11 mouse cellular contexts compared by ENCODE assay signal in the genomic region with DNA sequence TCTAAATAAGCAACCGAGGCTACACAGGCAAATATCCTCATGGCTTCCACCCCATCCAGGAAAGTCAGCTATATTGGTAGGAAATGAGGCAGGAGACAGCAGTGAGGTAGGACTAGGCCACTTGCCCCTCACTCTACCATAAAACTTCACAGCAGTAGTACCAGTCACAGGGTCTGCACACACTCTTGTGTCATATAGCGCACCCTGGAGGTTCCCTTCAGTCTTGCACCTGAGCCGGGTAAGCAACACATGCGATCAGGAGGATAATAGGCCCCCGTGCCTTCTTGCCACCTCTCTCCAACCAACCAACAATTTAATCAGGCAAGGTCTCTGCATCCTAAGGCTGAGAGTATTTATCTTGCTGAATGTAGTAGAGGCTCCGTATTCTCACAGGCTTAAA.
DNase-seq lines count a peak whose midpoint lies in the region; ATAC-seq and TF ChIP-seq lines count a peak whose summit lies in the region.
"Had no signal": no experiment of that assay in that cellular context is flagged by ENCODE, and none has a peak within 500 bp of the region (broad histone marks: within the 10 kb centered on the region; RNA-seq: fewer than 3 reads in every experiment).

No protein-coding gene starts in this region.

- CTCF ChIA-PET in Patski (lab: Charles Lee): no interaction called here

- no peak overlapping the region for H3K4me2 ChIP-seq in lung, postnatal 0 days (replicated peaks; ENCODE audit: low read depth, low read length)
- no peak overlapping the region for H3K4me2 ChIP-seq in stomach, postnatal 0 days (replicated peaks; ENCODE audit: low read depth)
- H3K4me2 ChIP-seq: liver, embryonic 13.5 days had no signal

- peaks cover 18% of the 10 kb centered on the region; the same call in 1 of the 2 replicates for H3K4me1 ChIP-seq in heart, embryonic 10.5 days
- H3K4me1 ChIP-seq in lung, postnatal 0 days (ENCODE audit: insufficient read depth, low read depth, low read length): no peaks in the 10 kb centered on the region
- no peaks in the 10 kb centered on the region for H3K4me1 ChIP-seq in stomach, postnatal 0 days (replicated peaks; ENCODE audit: control insufficient read depth, insufficient read depth)
- H3K4me1 ChIP-seq: liver, embryonic 13.5 days had no signal

- no peaks in the 10 kb centered on the region for H3K27me3 ChIP-seq in heart, embryonic 10.5 days (ENCODE audit: insufficient read depth, poor library complexity, severe bottlenecking)
- H3K27me3 ChIP-seq in lung, postnatal 0 days (replicated peaks; ENCODE audit: insufficient read depth, low read length): no peaks in the 10 kb centered on the region
- H3K27me3 ChIP-seq in Patski: no peaks in the 10 kb centered on the region
- H3K27me3 ChIP-seq in stomach, postnatal 0 days (ENCODE audit: control insufficient read depth, insufficient read depth, low read length): no peaks in the 10 kb centered on the region
- H3K27me3 ChIP-seq: liver, embryonic 13.5 days had no signal

- ATAC-seq in lung, postnatal 0 days: no peak
- ATAC-seq in Patski: no peak
- ATAC-seq in stomach, postnatal 0 days (ENCODE audit: low FRiP score, low TSS enrichment): no peak

- in situ Hi-C loops in Patski (cut with MboI; ENCODE audit: low pct_unique_long_range_greater_than_20kb): loop anchor here (5.0 kb wide), 1 partner anchor 102 kb away; no protein-coding TSS in a partner anchor

- DNase-seq in heart, embryonic 10.5 days (ENCODE audit: low spot score): peak; percentile 36
- no peak for DNase-seq in heart, adult 9 months (ENCODE audit: low spot score in 2 of 2)
- DNase-seq in lung, postnatal 0 days (ENCODE audit: low spot score): no peak
- no peak for DNase-seq in lung, postnatal 25 days (ENCODE audit: low spot score)
- no peak for DNase-seq in Patski (ENCODE audit: low read depth, low spot score)
- DNase-seq in stomach, postnatal 0 days (ENCODE audit: low spot score): no peak
- DNase-seq in frontal cortex, postnatal 36 days (ENCODE audit: low spot score in 2 of 2): no peak
- no peak for DNase-seq in adrenal gland, postnatal 4 days (ENCODE audit: low spot score in 2 of 2)
- DNase-seq: cerebellum, adult 9-11 months; liver, embryonic 13.5 days had no signal

- H3K4me3 ChIP-seq in heart, embryonic 10.5 days: no peak overlapping the region
- no peak overlapping the region for H3K4me3 ChIP-seq in lung, postnatal 0 days (ENCODE audit: low read depth, low read length)
- no peak overlapping the region for H3K4me3 ChIP-seq in stomach, postnatal 0 days (ENCODE audit: low read depth, low read length)
- H3K4me3 ChIP-seq: forebrain, embryonic 10.5 days; liver, embryonic 13.5 days had no signal

- TF ChIP-seq CTCF in lung, postnatal 0 days (IDR thresholded peaks at IDR 0.05): peak; percentile 58
- peak; percentile 44 for TF ChIP-seq CTCF in Patski (IDR thresholded peaks at IDR 0.05)
- TF ChIP-seq CTCF in stomach, postnatal 0 days (IDR thresholded peaks at IDR 0.05; ENCODE audit: low read depth): peak; percentile 48

- no peak for TF ChIP-seq EP300 in lung, postnatal 0 days (IDR thresholded peaks at IDR 0.05)
- no peak for TF ChIP-seq EP300 in stomach, postnatal 0 days (optimal IDR thresholded peaks at IDR 0.05)

- POLR2A ChIA-PET in Patski (lab: Charles Lee): no interaction called here

- H3K27ac ChIP-seq in heart, embryonic 10.5 days: no peak overlapping the region
- no peak overlapping the region for H3K27ac ChIP-seq in lung, postnatal 0 days (ENCODE audit: low read length)
- no peak overlapping the region for H3K27ac ChIP-seq in stomach, postnatal 0 days (replicated peaks)
- H3K27ac ChIP-seq: forebrain, embryonic 10.5 days; liver, embryonic 13.5 days had no signal

- H3K9ac ChIP-seq in lung, postnatal 0 days (replicated peaks; ENCODE audit: low read depth): no peak overlapping the region
- no peak overlapping the region for H3K9ac ChIP-seq in stomach, postnatal 0 days (ENCODE audit: low read length)
- H3K9ac ChIP-seq: liver, embryonic 13.5 days had no signal

- H3K9me3 ChIP-seq in heart, embryonic 10.5 days: no peaks in the 10 kb centered on the region
- no peaks in the 10 kb centered on the region for H3K9me3 ChIP-seq in lung, postnatal 0 days (ENCODE audit: low read length)
- no peaks in the 10 kb centered on the region for H3K9me3 ChIP-seq in stomach, postnatal 0 days (ENCODE audit: control insufficient read depth, low read length)
- H3K9me3 ChIP-seq: forebrain, embryonic 10.5 days; liver, embryonic 13.5 days had no signal

- 74% methylated on average over 6 of the region's 6 CpGs for WGBS in heart, embryonic 10.5 days
- 84% methylated on average over 6 of the region's 6 CpGs for WGBS in lung, postnatal 0 days
- 84% methylated on average over 6 of the region's 6 CpGs for WGBS in stomach, postnatal 0 days

- no peaks in the 10 kb centered on the region for H3K36me3 ChIP-seq in heart, embryonic 10.5 days
- H3K36me3 ChIP-seq in lung, postnatal 0 days (ENCODE audit: insufficient read depth, low read length): no peaks in the 10 kb centered on the region
- H3K36me3 ChIP-seq in stomach, postnatal 0 days (ENCODE audit: control insufficient read depth, insufficient read depth, low read length): no peaks in the 10 kb centered on the region
- H3K36me3 ChIP-seq: liver, embryonic 13.5 days had no signal
